Mouse (Mus musculus): ENCODE data around the gene Zmym6.

The Zmym6 gene

DNA sequence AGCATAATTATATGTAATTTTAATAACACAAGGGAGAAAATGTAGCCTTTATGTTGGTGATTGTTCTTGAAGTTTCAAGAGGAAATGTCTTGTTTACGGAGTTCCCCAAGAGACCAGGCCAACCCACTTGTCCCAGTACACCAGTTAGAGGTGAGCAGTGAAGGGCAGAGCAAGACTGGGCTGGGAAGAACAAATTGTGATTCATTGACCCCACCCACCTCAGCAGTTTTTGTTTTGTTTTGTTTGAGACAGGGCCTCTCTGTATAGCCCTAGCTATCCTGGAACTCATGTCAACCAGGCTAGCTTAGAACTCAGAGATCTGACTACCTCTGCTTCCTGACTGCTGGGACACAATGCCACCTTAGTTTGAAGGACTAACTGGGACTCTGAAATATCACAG, 47.1 kb downstream of the Zmym6 start:
- DNase-seq (ENCODE audit: low spot score in 2 of 2), result no peak

GRCm38 (mm10) chr4:127125834-127126463, 48.8 kb downstream of the Zmym6 start:
- DNase-seq (ENCODE audit: low spot score in 2 of 2), result peak; percentile 45 to 49

DNA sequence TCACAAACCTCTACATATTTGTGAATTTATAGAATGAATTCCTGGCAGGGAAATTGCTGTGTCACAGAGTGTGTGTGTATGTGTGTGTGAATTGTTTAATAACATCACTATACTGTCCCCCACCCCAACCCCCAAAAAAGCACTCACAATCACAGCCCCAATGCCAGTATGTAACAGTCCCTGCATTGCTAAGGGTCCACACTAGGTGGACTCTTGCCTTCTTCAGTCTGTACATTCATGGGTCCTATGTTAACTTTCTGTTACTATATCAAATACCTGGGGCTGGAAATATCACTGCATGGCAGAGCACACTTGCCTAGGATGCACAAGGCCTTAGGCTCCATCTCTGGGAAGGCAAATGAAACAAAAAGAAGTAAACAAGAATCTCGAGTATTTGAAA, 57.5 kb downstream of the Zmym6 start:
- DNase-seq (ENCODE audit: low spot score in 2 of 2), result no peak

DNA sequence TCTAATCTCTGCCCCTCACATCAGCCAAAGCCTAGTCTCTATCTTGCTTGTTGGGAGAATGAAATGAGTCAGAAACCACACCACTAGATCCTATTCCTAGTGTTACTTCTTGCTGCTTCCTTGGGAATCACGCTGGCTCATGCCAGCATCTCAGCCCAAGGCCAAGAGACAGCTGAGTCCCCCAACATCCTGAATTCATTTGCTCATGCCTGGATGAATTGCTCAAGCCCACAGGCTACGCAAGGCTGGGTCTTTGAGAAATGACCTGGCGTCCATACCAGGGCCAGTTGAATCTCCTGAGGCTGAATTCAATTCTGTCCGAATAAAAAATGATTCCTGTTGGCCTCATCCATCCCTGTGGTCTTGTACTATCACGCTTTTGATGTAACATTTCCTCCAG, 60.4 kb downstream of the Zmym6 start:
- no peak for DNase-seq (ENCODE audit: low spot score in 2 of 2)

DNA sequence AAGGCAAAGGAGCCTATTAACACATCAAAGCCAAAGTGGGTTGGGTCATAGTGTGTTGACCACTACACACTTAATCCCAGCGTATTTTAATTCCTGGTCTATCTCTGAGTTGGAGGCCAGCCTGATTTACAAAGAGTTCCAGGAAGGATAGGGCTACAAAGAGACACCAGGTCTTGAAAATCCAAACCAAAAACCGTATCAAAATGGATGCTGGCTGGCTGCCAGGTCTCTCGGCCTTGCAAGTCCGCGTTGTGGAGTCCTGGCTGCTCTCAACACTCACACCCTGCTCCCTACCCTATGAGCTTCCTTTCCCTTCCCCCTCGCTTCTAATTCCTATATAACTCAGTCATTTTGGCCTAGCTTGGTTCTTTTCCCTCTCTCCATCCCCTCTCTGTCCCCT, 61.3 kb downstream of the Zmym6 start:
- DNase-seq (ENCODE audit: low spot score in 2 of 2), result no peak

- no peak for DNase-seq (ENCODE audit: low spot score in 2 of 2)
Observed at GRCm38 (mm10) chr4:127150031-127150430, 72.8 kb downstream of the Zmym6 start.

- DNase-seq (ENCODE audit: low spot score in 2 of 2), result no peak
Observed at GRCm38 (mm10) chr4:127153345-127153744, 76.2 kb downstream of the Zmym6 start.

GRCm38 (mm10) chr4:127155757-127156156, 78.6 kb downstream of the Zmym6 start:
- no peak for DNase-seq (ENCODE audit: low spot score in 2 of 2)

DNA sequence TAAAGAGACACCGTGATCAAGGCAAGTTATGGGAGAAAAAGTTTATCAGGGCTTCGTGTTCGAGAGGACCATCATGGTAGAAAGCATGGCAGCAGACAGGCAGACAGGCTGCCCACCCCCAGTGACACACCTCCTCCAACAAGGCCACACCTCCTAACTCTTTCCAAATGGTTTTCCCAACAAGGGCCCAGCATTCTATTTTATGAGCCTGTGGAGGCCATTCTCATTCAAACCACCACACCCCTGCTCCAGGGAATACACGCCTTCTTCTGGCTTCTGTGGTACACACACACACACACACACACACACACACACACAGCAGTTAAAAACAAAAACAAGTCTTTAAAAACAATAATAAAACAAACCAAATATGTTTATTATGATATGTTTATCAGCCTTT, 80.6 kb downstream of the Zmym6 start:
- no peak for DNase-seq (ENCODE audit: low spot score in 2 of 2)

DNA sequence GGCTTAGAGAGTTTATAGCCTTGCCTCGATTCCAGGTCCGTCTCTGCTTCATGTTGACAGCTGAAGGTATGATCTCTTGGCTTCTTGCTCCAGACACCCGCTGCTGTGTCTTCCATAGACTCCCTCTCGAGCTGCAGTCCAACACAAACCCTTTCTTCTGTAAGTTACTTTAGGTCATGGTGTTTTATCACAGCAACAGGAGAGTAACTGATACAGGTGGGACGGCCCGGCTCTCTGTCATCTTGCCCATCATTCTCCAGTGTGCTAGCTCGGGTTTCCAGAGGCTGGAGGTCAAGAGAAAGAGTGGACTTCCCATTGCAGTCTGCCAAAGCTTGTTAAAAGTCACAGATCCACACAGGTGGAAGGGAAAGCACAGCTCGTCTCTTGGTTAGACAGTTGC, 86.7 kb downstream of the Zmym6 start:
- no peak for DNase-seq (ENCODE audit: low spot score in 2 of 2)

- DNase-seq (ENCODE audit: low spot score in 2 of 2), result no peak
Observed at GRCm38 (mm10) chr4:127167096-127167495, 89.9 kb downstream of the Zmym6 start.

DNA sequence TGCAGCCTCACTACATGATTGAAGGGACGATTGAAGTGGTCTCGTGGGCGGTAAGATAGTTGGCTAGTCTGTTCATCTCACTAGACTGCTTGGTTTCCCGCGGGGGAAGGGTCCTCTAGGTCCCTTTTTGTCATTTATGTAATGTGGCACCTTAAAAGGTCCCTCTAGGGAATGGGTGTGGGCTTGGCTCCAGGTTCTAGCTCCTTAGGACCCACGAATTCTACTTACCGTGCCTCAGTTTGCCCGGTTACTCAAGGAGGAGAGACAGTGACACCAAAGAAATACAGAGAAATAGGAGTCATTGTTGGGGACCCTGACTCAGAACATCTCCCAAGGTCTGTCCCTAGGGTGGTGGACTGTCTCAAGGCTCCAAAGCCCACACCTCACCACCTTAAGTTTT, 90.5 kb downstream of the Zmym6 start:
- peak in 1 of 2 experiments; percentile 16 for DNase-seq (ENCODE audit: low spot score in 2 of 2)

GRCm38 (mm10) chr4:127168211-127168913, 91.2 kb downstream of the Zmym6 start:
- peak; percentile 70 to 72 for DNase-seq (ENCODE audit: low spot score in 2 of 2)

DNA sequence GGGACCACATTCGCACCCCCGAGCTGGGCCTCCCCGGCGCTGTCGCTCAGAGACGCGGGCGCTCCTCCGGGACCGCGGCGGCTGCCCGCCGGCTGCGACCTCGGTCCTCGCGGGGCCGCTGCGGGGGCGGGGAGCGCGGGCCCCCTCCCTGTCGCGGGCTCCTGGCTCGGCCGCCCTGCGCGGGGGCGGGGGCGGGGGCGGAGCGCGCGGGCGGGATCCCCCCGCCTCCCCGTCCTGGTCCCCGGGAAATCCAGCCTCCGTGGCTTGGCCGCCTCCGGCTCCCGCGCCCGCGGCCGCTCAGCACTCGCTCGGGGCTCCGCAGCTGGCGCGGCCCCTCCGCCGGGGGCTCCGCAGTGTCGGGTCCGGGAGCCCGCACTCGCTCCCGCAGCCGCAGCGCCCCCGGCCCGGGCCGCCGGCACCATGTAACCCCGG, 91.7 kb downstream of the Zmym6 start, which contains the start of gene Dlgap3:
Gene Dlgap3, plus strand, starts transcription at position 291 of the 432 bp plus-strand sequence.
- DNase-seq (ENCODE audit: low spot score in 2 of 2), result no peak

DNA sequence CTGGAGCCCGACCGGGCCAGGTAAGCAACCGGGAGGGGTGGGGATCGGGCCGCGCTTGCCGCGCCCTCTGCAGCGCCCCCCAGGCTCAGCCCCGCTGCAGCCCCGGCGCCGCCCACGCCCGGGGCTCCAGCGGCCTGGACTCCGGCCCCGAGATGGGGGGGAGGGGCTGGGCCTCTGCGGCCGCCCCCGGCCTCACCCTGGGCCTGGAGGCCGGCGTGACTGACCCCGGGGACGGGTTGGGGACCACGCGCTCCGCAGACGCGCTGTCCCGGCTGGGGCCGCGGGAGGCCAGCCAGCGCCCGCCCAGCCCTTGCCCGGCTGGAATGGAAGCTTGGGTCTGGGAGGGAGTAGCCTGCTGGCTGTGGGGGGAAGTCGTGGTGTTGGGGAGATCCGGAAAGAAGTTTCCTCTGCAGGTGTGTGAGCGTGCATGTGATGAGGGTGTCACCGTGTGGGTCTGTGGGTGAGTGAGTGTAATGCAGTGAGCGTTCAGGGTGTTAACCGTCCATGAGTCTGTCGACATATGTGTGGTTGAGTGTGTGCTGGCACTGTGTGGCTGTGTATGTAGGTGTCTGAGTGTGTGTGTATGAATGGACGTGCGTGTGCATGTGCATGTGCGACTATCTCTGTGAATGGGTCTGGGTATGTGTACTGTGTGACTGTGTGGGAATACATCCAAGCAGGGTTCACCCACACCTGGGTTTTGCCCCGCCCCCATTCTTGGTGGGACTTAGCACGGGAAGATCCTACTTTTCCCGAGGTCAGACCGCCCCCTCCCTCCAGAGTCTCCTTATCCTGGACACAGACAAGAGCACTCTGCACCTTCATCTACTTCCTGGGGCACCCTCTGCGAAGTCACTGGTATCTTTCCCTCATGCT, 92.4 kb downstream of the Zmym6 start:
- peak; percentile 46 to 68 for DNase-seq (ENCODE audit: low spot score in 2 of 2)

GRCm38 (mm10) chr4:127170866-127171265, 93.7 kb downstream of the Zmym6 start:
- peak; percentile 81 to 87 for DNase-seq (ENCODE audit: low spot score in 2 of 2)

DNA sequence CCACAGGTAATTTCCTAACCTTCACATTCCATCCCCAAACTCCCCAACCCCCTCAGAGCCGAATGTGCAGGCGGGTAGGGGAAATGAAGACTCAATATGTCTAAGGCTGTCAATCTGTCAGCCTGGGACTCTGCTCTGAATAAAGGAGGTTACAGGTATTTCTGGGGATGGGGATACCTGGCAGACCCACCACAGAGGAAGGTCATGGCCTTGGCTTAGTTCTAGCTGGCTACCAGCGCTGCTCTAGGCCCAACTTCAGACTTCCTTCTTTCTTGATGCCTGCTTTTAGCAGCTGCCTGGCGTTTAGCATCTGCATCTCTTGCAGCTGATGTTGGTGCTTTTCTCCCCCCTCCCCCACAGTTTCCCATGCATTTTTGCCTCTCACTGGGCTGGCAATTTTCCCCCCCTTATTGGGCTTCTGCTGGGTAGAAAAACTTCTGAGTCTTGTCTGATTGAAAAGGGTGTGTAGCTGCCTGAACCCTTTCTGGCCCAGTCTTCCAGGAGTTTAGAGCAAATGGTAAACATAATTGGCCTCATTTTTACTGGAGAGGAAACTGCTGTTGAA, 94.2 kb downstream of the Zmym6 start:
- DNase-seq (ENCODE audit: low spot score in 2 of 2), result no peak

- DNase-seq (ENCODE audit: low spot score in 2 of 2), result peak; percentile 33 to 40
Observed at GRCm38 (mm10) chr4:127172119-127172518, 94.9 kb downstream of the Zmym6 start.

GRCm38 (mm10) chr4:127172614-127173013, 95.4 kb downstream of the Zmym6 start:
- DNase-seq (ENCODE audit: low spot score in 2 of 2), result peak; percentile 66 to 75

DNA sequence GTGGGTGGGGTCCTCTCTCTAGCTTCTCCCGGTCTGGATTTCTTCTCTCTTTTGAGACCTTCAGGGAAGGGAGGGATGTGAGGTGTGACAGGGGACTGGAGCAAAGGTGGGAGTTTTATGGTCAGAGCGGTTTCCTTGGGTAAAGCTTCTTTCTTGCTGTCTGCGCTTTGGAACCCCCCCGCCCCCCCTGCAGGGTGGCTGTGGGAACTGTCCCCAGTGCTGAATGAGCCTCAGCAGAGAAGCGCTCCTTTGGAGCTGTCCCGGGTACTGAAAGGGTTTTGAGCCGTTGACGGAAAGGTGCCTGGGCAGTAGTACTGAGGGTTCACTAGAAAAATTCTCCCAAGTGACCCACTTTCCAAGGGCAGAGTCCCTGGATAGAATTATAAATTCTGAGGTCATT, 96.3 kb downstream of the Zmym6 start:
- DNase-seq (ENCODE audit: low spot score in 2 of 2), result peak; percentile 24 to 28
